Mouse (Mus musculus) heart, postnatal 0 days (tissue): Measurements from ENCODE around the gene Cox7a2l.

Experiments
- CTCF ChIP-seq: IDR thresholded peaks from 2 replicates; pipeline ENCODE4 v1.5.1; 2016; ENCODE audit warnings: antibody characterized with exemption, control low read depth, low read depth
- EP300 ChIP-seq: IDR thresholded peaks from 2 replicates; pipeline ENCODE4 v1.6.1; 2016; ENCODE audit warnings: antibody characterized with exemption, low read depth

DNA sequence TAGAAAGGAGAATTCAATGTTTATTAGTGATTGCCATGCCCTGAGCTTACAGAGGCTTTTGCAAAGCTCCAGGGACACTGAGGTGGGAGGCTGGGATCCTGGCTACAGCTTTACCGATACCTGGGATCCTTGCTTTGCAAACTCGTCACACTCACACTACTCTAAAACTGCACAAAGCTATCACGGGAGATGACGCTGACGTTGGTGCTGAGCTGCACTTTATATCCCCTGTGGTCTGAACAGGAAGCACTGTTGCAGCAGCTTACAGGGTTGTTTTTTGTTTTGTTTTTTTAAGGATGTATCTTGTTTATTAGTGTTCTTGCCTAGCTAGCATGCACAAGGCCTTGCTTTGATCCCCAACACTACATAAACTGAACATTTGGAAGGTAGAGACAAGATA is 63.5 kb downstream of the Cox7a2l start:
- no peak for TF ChIP-seq CTCF
- no peak for TF ChIP-seq EP300
